Mouse (Mus musculus): ENCODE data around the gene Dnah3. TPM values are rescaled to one million over a fixed set of nuclear protein-coding genes. Genes with fewer than 3 reads are reported as not detected.

Dnah3 gene
- polyA plus RNA-seq, 1 experiment, result 34.6 TPM

DNA sequence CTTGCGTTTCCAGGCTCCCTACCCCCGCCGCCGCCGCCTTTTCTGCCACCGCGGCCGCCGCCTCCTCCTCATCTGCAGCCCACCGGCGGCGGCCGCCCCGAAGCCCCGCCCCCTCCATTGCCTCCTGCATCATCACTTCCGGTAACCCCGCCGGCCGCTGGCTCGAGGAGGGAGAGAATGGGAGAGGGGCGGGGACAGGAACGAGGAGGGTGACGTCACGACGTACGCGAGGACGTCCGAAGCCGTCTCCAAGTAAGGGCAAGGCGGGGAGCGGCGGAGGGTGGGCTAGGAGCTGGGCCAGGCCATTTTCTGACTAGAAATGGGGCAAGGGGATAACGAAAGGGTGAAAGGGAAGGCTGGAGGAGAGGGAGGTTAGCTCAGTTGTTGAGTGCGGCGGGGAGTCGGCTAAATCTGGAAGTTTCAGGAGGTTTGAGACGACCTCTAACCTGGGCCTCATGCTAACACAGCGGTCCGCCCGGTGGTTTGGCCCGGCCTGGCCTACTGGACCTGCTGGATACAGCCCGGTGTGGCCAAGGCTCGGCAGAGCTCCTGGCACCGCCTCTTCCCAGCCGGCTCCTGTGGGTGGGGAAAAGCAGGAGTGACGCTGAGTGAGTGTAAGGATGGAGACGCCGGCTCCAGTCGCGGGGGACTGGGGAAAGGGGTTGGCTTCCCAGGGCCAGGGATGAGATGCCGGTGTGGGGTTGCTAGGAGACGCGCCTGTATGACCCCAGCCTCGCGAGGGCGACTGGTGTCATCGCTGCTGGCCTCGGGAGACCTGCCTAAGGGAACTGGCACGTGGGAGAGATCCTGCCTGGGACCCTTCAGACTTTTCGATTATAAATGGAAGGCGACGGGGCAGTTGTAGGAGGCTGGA lies 199.2 kb downstream of the Dnah3 start, which contains the start of the genes Lyrm1 and Dcun1d3:
Lyrm1 (plus strand) TSS at position 223 of the 874 bp plus-strand sequence.
Dcun1d3 (minus strand) TSS at position 660 of the 874 bp plus-strand sequence.
- H3K27ac ChIP-seq (ENCODE audit: control insufficient read depth, insufficient read depth, low read depth, low read length), result peak within 1 kb of the TSS; percentile 96
- peak within 1 kb of the TSS; percentile 89 for H3K4me3 ChIP-seq (ENCODE audit: control insufficient read depth, low read depth, low read length)
- no peaks in the 10 kb centered on the region for H3K4me1 ChIP-seq (ENCODE audit: control insufficient read depth, insufficient read depth, low read length)
- no peaks in the 10 kb centered on the region for H3K27me3 ChIP-seq (ENCODE audit: control insufficient read depth, insufficient read depth, low read length)
- TF ChIP-seq CTCF (IDR thresholded peaks at IDR 0.05; ENCODE audit: control insufficient read depth, insufficient read depth, insufficient replicate concordance, low read depth, low read length) (no peak), POLR2A (IDR thresholded peaks at IDR 0.05; ENCODE audit: control insufficient read depth, low read depth, low read length) (peak; percentile 97)
- H3K36me3 ChIP-seq (ENCODE audit: control insufficient read depth, insufficient read depth, low read length), result no peaks in the 10 kb centered on the region

DNA sequence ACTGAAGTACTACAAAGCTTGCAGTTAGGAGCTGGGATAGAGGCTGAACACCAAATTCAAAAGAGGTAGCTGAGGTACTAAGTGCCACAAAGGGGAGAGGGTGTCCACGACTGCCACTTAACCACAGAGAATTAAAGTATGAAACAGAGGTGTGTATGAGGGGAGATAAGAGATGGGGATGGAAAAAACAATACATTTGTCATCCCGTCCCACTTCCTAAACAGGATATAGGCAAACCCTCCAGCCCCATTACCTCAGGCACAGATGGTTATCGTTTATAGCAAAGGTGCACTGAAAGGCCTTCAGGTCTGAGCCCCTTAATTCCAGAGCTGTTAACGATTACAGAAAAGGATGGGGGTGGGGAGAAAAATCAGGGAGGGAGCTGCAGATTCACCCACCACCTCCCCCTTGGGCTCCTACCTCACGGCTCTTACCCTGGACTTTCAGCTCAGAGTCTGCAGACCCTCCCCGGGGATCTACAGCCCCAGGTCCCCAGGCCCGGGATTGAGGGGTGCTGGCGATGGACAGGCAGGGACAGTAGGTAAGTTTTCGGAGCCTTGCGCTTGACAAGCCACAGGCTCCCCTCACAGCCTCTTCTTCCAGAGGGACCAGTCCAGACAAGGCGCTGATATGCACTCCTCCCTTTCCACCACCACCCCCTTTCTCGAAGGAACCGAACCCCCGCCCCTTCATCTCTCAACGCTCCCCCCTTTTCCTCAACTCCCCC lies 200.1 kb downstream of the Dnah3 start:
- Histone ChIP-seq H3K27ac (ENCODE audit: control insufficient read depth, insufficient read depth, low read depth, low read length) (peak overlapping the region; percentile 19), H3K4me3 (ENCODE audit: control insufficient read depth, low read depth, low read length) (peak overlapping the region; percentile 89), H3K27me3 (ENCODE audit: control insufficient read depth, insufficient read depth, low read length) (no peaks in the 10 kb centered on the region), H3K4me1 (ENCODE audit: control insufficient read depth, insufficient read depth, low read length) (no peaks in the 10 kb centered on the region), H3K36me3 (ENCODE audit: control insufficient read depth, insufficient read depth, low read length) (no peaks in the 10 kb centered on the region)
- no peak for TF ChIP-seq POLR2A (IDR thresholded peaks at IDR 0.05; ENCODE audit: control insufficient read depth, low read depth, low read length)
- TF ChIP-seq CTCF (IDR thresholded peaks at IDR 0.05; ENCODE audit: control insufficient read depth, insufficient read depth, insufficient replicate concordance, low read depth, low read length), result no peak

DNA sequence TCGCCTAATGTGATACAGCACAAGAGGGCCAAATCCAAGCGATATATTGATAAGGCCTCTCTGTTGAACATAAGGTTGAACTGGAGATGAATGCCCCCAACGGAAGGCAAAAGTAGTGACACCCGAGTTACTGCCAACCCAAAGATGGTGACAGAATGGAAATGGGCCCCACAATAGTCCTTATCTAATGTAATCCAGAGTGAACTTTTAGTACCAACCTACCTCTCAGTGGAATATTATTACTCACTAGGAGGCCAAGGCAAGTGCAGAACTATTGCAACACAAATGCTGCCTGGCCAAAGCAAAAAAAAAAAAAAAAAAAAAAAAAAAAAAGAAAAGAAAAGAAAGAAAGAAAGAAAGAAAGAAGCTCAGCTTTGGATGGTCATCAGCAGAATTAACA lies 202.3 kb downstream of the Dnah3 start:
- Histone ChIP-seq H3K4me3 (ENCODE audit: control insufficient read depth, low read depth, low read length) (no peak overlapping the region), H3K27me3 (ENCODE audit: control insufficient read depth, insufficient read depth, low read length) (no peaks in the 10 kb centered on the region), H3K4me1 (ENCODE audit: control insufficient read depth, insufficient read depth, low read length) (no peaks in the 10 kb centered on the region), H3K36me3 (ENCODE audit: control insufficient read depth, insufficient read depth, low read length) (no peaks in the 10 kb centered on the region), H3K27ac (ENCODE audit: control insufficient read depth, insufficient read depth, low read depth, low read length) (no peak overlapping the region)
- no peak for TF ChIP-seq POLR2A (IDR thresholded peaks at IDR 0.05; ENCODE audit: control insufficient read depth, low read depth, low read length)
- TF ChIP-seq CTCF (IDR thresholded peaks at IDR 0.05; ENCODE audit: control insufficient read depth, insufficient read depth, insufficient replicate concordance, low read depth, low read length), result no peak

DNA sequence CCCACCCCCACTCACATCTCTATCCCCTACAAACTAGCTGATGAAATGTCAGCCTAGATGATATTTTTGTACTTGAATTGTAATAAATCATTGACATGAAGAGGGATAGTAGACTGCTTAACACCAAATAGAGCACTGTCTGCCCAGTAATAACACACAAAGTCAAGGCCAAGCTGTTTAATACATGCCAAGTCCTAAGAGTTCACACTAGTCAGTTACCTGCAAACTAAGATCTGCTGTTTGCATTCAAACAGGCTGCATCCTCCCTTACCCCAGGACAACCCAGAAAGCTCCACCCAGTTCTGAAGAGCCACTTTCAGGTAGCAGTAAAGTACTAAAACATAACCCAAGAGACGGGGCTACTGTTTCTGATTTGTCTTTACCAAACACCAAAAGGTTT lies 202.9 kb downstream of the Dnah3 start:
- Histone ChIP-seq H3K4me1 (ENCODE audit: control insufficient read depth, insufficient read depth, low read length) (no peaks in the 10 kb centered on the region), H3K27me3 (ENCODE audit: control insufficient read depth, insufficient read depth, low read length) (no peaks in the 10 kb centered on the region), H3K27ac (ENCODE audit: control insufficient read depth, insufficient read depth, low read depth, low read length) (no peak overlapping the region), H3K36me3 (ENCODE audit: control insufficient read depth, insufficient read depth, low read length) (no peaks in the 10 kb centered on the region), H3K4me3 (ENCODE audit: control insufficient read depth, low read depth, low read length) (no peak overlapping the region)
- TF ChIP-seq CTCF (IDR thresholded peaks at IDR 0.05; ENCODE audit: control insufficient read depth, insufficient read depth, insufficient replicate concordance, low read depth, low read length) (no peak), POLR2A (IDR thresholded peaks at IDR 0.05; ENCODE audit: control insufficient read depth, low read depth, low read length) (no peak)

DNA sequence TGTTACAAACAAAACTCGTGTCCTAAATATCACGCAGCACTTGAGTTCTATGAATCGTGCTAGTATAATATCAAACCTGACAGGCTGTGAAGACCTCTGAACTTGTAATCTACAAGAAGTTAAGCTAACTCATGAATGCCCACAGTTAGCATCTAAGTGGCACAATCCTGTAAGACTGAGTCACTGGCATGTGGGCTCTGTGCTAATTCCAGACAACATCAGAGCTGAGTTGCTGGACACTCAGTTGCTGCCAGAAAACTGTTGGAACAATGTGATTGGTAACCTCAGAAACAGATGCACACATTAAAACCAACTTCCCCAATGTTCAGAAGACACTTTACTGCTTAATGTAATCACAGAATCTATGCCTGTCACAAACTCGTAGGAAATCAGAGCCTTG lies 207.2 kb downstream of the Dnah3 start:
- Histone ChIP-seq H3K4me1 (ENCODE audit: control insufficient read depth, insufficient read depth, low read length) (no peaks in the 10 kb centered on the region), H3K27me3 (ENCODE audit: control insufficient read depth, insufficient read depth, low read length) (no peaks in the 10 kb centered on the region), H3K4me3 (ENCODE audit: control insufficient read depth, low read depth, low read length) (no peak overlapping the region), H3K27ac (ENCODE audit: control insufficient read depth, insufficient read depth, low read depth, low read length) (no peak overlapping the region), H3K36me3 (ENCODE audit: control insufficient read depth, insufficient read depth, low read length) (no peaks in the 10 kb centered on the region)
- TF ChIP-seq POLR2A (IDR thresholded peaks at IDR 0.05; ENCODE audit: control insufficient read depth, low read depth, low read length), result no peak
- no peak for TF ChIP-seq CTCF (IDR thresholded peaks at IDR 0.05; ENCODE audit: control insufficient read depth, insufficient read depth, insufficient replicate concordance, low read depth, low read length)

DNA sequence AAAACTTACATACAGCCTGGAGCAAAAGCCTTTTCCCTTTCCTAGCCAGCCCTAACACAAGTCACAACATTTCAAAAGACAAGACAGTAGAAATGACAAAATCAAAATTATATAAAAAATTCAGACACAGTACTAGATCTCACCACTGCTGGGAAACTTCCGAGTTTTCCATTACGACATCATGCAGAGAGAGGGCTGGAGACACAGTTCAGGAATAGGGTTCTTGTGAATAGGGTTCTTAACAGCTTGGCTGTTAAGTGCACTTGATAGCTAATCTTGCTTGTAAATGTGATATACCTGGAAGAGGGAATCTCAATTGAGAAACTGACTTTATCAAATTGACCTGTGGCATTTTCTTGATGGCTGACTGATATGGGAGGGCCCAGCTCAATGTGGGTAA lies 213.9 kb downstream of the Dnah3 start:
- H3K27me3 ChIP-seq (ENCODE audit: control insufficient read depth, insufficient read depth, low read length), result no peaks in the 10 kb centered on the region
- no peaks in the 10 kb centered on the region for H3K36me3 ChIP-seq (ENCODE audit: control insufficient read depth, insufficient read depth, low read length)
- no peak overlapping the region for H3K4me3 ChIP-seq (ENCODE audit: control insufficient read depth, low read depth, low read length)
- TF ChIP-seq POLR2A (IDR thresholded peaks at IDR 0.05; ENCODE audit: control insufficient read depth, low read depth, low read length) (no peak), CTCF (IDR thresholded peaks at IDR 0.05; ENCODE audit: control insufficient read depth, insufficient read depth, insufficient replicate concordance, low read depth, low read length) (no peak)
- H3K4me1 ChIP-seq (ENCODE audit: control insufficient read depth, insufficient read depth, low read length), result no peaks in the 10 kb centered on the region
- H3K27ac ChIP-seq (ENCODE audit: control insufficient read depth, insufficient read depth, low read depth, low read length), result no peak overlapping the region

DNA sequence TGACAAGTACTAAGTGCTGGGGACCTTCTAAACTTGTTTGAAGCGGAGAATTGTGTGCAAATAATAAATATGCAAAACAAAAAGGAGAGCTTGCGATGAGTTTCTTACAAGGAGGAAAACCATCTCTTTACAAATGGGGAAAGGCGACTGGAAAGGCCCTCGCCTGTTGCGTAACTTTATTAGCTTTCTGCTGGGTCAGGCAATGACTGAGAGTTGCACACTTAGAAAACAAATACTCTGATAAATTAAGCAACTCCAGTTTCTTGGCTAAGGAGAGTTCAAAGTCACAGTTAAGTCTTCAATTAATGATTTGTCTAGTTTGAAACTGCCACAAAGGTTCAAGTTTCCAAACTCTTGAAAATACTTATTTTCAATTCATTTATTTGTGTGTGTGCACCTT lies 214.7 kb downstream of the Dnah3 start:
- Histone ChIP-seq H3K27me3 (ENCODE audit: control insufficient read depth, insufficient read depth, low read length) (no peaks in the 10 kb centered on the region), H3K4me1 (ENCODE audit: control insufficient read depth, insufficient read depth, low read length) (no peaks in the 10 kb centered on the region), H3K36me3 (ENCODE audit: control insufficient read depth, insufficient read depth, low read length) (no peaks in the 10 kb centered on the region), H3K4me3 (ENCODE audit: control insufficient read depth, low read depth, low read length) (no peak overlapping the region), H3K27ac (ENCODE audit: control insufficient read depth, insufficient read depth, low read depth, low read length) (no peak overlapping the region)
- TF ChIP-seq POLR2A (IDR thresholded peaks at IDR 0.05; ENCODE audit: control insufficient read depth, low read depth, low read length) (no peak), CTCF (IDR thresholded peaks at IDR 0.05; ENCODE audit: control insufficient read depth, insufficient read depth, insufficient replicate concordance, low read depth, low read length) (no peak)

Measured in testis, adult 2 months (tissue).